Mouse (Mus musculus) neural tube, embryonic 10.5 days (tissue): ENCODE results near the gene Ptpn4.

Source experiments
- DNase-seq: peaks from one replicate; pipeline ENCODE4 v3.0.0-alpha.2; 2017; ENCODE audit warnings: low spot score; ENCODE audit errors: extremely low spot score

Ptpn4 gene

GRCm38 (mm10) chr1:119837035-119837751 is at the start of gene Ptpn4:
Gene Ptpn4 (minus strand): TSS chr1:119837613.
- DNase-seq = peak; percentile 99

DNA sequence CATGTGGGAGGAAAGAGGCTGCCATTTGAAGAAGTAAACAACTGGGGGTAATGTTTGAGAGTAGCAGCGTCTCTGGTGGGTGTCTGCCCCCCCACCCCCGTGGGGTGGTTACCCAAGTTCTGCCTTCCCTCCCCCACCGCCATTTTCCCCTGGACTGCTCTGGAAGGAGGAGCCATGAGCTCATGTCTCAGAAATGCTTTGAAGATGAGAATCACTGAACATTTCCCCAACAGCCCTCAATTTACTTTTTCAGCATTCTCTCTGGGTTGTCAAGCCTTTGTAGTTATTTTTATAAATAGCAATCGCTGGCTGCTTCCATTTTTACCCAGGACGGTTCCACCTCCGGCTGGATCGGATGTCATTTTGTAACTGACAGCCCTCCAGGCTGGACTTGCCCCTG is 48.9 kb upstream of the Ptpn4 start:
- no peak for DNase-seq

GRCm38 (mm10) chr1:119884272-119884671 is 46.9 kb upstream of the Ptpn4 start:
- DNase-seq = no peak

GRCm38 (mm10) chr1:119878909-119879308 is 41.5 kb upstream of the Ptpn4 start:
- no peak for DNase-seq

GRCm38 (mm10) chr1:119877469-119877868 is 40.1 kb upstream of the Ptpn4 start:
- no peak for DNase-seq

GRCm38 (mm10) chr1:119868395-119869161 is 31.2 kb upstream of the Ptpn4 start:
- peak; percentile 33 for DNase-seq

- DNase-seq = no peak
These were observed 29.9 kb upstream of the Ptpn4 start for GRCm38 (mm10) chr1:119867300-119867699.

GRCm38 (mm10) chr1:119865311-119865710 is 27.9 kb upstream of the Ptpn4 start:
- no peak for DNase-seq

DNA sequence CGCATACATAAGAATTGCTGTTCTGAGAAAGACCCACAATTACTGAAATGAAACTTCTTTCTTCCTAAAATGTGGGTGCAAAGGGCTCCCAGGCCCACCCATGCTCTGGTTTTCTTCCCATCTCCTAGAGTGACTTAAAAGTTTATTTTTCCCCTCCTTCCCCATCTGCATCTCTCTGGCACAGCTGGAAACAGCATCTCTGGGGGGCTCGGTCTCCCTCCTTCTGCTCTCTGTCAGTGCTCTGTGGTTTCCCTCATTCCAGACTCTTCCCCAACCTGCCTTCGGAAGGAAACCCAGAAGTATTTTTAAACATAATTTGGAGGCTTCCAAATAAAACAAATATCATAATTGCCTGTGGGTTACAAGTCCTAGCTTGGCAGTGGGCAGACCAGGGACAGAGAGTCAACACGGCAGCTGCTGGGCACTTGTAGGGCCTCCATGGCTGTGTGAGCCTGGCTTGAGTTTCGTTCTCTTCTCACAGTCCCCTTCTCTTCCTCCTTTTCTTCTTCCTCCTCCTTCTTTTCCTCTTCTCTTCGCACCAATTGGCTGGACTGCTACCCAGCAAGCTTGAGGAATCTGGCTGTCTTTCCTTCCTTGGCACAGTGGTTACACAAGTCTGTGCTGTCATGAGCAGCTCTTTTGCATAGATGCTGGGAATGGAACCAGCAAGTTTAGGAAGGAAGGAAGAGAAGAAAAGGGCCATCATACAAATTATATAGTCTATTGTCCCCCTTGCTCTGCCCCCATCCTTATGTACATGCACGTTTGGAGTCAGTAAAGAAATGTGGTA is 26.3 kb upstream of the Ptpn4 start:
- DNase-seq = no peak

DNA sequence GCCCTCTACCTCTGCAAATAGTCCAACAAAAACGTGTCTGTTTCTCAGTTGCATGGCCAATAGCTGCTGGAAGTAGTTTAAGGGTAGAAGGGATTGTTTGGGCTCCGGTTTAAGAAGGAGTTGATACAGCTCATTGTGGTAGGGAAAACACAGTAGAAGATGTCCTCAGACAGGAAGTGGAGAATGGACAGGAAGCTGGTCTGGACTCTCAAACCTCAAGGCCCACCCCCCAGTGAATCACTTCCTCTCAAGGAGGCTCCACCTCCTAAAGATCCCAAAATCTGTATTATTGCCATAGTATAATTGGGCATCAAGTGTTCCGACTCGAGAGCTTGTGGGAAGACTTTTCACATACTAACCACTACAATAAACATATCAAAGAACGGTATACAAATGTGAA is 22.2 kb upstream of the Ptpn4 start:
- no peak for DNase-seq

DNA sequence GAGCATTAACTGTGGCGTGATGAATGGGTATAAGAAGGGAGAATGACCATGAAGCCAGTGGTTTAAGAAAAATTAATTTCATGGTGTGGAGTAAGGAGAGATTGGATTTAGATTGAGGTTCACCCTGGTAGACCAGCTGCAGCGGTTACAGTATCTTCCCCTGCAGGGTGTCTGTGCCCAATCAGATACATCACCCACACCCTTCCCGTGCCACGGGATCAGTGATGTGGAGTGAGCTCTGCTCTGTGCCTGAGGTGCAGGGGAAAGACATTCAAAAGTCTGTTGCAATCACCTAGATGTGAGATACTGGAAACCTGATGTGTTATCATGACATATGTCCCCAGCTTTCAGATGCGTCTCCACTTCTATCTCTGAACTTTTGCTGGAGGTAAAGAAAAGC is 15.6 kb upstream of the Ptpn4 start:
- no peak for DNase-seq

DNA sequence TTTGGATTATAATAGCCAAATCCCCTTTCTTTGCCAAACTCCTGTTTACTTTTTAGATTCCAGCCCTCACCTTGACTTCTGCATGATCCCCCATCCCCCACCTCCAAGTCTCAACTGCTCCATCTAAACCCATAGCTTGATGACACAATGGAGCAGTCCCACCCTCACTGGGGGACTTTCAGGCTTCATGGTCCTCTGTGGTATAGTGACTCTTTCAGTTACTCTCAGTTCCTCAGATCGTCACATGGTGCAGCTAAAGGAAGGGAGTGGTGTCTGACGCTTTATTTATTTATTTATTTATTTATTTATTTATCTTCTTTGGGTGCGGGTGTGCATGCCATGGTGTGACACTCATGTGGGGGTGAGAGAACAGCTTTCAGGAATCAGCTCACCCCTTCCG is 14.9 kb upstream of the Ptpn4 start:
- DNase-seq = no peak

GRCm38 (mm10) chr1:119849146-119849935 is 11.9 kb upstream of the Ptpn4 start:
- DNase-seq = no peak

DNA sequence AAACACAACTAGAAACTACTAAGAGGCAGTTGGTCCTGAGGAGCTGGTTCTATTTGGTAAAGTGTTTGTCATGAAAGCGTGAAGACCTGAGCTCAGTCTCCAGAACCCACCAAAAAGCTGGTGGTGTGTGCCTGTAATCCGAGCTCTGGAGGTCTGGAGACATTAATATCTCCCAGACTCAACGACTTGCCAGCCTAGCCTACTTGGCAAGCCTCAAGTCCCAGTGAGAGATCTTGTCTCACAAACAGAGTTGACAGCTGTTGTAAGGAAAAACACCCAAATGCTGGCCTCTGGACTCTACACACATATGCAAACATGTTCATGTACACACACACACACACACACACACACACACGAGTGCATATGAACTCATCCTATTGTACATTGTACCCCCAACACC is 7.9 kb upstream of the Ptpn4 start:
- DNase-seq = no peak

GRCm38 (mm10) chr1:119843121-119843520 is 5.7 kb upstream of the Ptpn4 start:
- DNase-seq = no peak

DNA sequence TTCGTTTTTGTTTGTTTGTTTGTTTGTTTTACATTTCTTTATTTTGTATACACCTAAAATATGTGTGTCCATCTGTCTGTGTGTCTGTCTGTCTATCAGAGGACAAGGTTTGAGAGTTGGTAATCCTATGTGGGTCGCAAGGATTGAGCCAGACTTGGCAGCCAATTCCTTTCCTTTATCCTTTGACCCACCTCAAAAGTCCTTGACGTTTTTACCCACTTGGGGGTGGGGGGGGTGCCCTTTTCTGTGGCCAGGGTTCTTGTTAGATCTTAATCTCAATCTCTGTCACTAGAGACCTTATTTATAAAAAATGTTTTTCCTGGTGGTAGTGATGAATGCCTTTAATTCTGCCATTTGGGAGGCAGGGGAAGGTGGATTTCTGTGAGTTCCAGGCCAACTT is 828 bp upstream of the Ptpn4 start:
- no peak for DNase-seq

DNA sequence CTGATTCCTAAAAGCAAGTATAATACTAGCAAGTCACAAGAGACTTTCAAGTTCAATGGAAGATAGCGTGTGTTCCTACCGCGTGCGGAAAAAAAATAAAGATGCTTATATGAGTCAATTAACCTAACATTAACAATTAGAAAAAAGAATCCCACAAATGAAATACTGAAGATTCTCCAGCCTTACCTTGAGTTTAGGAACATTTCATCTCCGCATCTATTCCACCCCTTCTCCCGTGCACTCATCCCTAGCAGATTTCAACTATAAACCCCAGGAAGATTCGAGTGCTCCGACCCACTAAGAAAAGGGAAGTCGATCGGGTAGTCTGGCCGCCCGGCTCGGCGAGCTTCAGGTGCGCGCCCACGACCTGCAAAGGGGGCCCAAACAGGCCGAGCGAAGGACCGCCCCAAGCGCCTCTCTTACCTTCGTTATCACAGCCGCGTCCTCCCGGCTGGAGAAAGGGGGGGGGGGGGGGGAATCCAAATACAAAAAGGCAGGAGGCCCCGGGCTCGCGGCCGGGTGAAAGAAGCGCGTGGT is 866 bp downstream of the Ptpn4 start:
- no peak for DNase-seq

DNA sequence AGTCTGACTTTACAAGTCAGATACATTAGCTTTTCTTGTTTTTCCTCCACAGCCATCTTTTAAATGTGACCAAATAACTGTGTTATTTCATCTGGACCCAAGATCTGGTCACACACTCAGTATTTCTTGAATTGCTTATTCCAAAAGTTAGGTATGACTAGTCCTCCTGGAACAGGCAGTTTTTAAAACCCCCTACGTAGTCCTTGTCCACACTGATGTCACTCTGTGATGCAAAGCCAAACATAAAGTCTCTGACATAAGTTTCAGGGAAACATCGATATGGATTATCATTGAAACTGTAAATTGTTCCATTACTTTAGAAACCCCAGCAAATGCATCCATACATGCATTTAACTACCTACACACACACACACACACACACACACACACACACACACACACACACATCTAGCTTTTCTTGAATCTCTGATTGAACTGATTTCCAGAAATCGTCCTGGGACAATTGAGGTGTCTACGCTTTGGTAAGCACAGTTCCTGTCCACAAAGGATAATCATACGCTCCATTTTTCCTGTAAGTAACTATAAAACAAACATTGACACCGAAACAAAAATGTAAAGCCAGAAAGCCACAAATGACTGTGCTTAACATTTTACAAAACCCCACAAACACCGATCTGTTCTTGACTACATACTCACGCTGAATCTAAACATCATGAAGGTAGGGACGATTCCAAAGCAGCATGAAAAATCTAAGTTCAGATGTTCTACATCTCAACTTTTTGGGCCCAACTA is 1.5 kb downstream of the Ptpn4 start:
- no peak for DNase-seq

- no peak for DNase-seq
These were observed 9.3 kb downstream of the Ptpn4 start for GRCm38 (mm10) chr1:119828160-119828559.

DNA sequence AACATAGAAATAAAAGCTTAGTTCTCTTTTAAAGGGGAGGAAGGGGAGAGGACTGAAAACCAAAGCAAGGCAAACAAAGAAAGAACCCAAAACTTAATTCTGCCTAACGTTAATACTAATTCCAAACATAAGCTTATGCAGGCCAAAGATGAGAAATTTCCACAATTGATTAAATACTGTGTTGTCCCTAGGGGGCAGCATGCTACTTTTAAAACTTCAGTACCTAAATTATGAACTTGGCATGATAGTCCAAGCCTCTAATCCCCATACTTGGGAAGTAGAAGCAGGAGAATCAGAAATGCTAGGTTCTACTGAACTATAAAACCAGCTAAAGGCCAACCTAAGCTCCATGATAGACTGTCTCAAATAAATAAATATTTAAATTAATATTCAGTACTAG is 18.7 kb downstream of the Ptpn4 start:
- DNase-seq = no peak
